Comparison of ENCODE assay signal across 19 mouse cellular contexts in the genomic region with DNA sequence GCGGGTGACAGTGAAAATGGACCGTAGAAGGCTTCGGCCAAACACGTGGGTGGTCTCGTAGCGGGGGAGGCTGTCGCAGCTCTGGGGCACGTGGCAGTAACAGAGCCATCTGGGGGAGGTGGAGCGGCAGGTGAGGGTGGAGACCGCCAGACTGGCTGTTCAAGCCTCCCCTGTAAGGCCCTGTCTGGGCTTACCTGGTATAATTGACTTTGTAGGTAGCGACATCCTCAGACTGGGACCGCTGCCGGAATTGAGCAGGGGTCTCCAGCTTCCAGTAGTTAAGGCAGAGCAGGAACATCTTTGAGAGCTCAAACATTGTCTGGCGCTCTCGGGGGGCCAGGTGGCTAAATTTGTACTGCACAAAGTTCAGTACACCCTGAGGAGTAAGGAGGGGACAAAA. TPM values are rescaled to one million over a fixed set of nuclear protein-coding genes. Genes with fewer than 3 reads are reported as not detected.
"Had no signal": no experiment of that assay in that cellular context is flagged by ENCODE, and none has a peak within 500 bp of the region (broad histone marks: within the 10 kb centered on the region; RNA-seq: fewer than 3 reads in every experiment).

No protein-coding gene starts in this region.

- H3K27ac ChIP-seq: kidney, embryonic 15.5 days; left cerebral cortex, adult 2 months; limb, embryonic 13.5 days; liver, embryonic 12.5 days; liver, embryonic 15.5 days; lung, embryonic 15.5 days; midbrain, embryonic 15.5 days had no signal

- ATAC-seq: liver, embryonic 12.5 days; midbrain, embryonic 15.5 days had no signal

- H3K9ac ChIP-seq: liver, embryonic 12.5 days; liver, embryonic 15.5 days; lung, embryonic 15.5 days had no signal

- H3K4me3 ChIP-seq: liver, embryonic 12.5 days; liver, embryonic 15.5 days; lung, embryonic 15.5 days had no signal

- H3K4me2 ChIP-seq: liver, embryonic 12.5 days had no signal

- DNase-seq: kidney, adult 2 months; kidney, postnatal 10 days; kidney, postnatal 36 days; layer of hippocampus, postnatal 36 days; liver; lung, adult 18-20 months; lung, postnatal 10 days; lung, postnatal 4 days; thymus, postnatal 25 days had no signal

- H3K27me3 ChIP-seq: kidney, embryonic 15.5 days; limb, embryonic 13.5 days; liver, embryonic 12.5 days; liver, embryonic 15.5 days; lung, embryonic 15.5 days; midbrain, embryonic 15.5 days had no signal

- H3K9me3 ChIP-seq: kidney, embryonic 15.5 days; limb, embryonic 13.5 days; liver, embryonic 12.5 days; liver, embryonic 15.5 days; lung, embryonic 15.5 days; midbrain, embryonic 15.5 days had no signal

RNA-seq across cellular contexts. Expression of gene Hspb9, which starts 3.1 kb away (rescaled TPM):
- polyA plus RNA-seq: kidney, embryonic 15.5 days; limb, embryonic 13.5 days; midbrain, embryonic 15.5 days; neural tube, embryonic 14.5 days; small intestine, adult 2 months; thymus, postnatal 0 days had no signal

RNA-seq across cellular contexts. Expression of gene Zfp385c, which starts 18.3 kb away (rescaled TPM):
- polyA plus RNA-seq: liver, embryonic 12.5 days; liver, embryonic 15.5 days had no signal
